Mouse (Mus musculus) limb, embryonic 11.5 days (tissue): Measurements from ENCODE around the gene Plekhm2. TPM values are rescaled to one million over a fixed set of nuclear protein-coding genes. Genes with fewer than 3 reads are reported as not detected.

Experiments
- ATAC-seq: fragments of 200-750 bp; cut with Nextera tagmentation; 2 replicates; pipeline ENCODE4 v1.8.0; 2017; ENCODE audit warnings: low read depth; ENCODE audit not compliant: insufficient number of reproducible peaks, low FRiP score, low TSS enrichment
- DNase-seq: peaks from one replicate; pipeline ENCODE4 v3.0.0-alpha.2; 2015; ENCODE audit warnings: low spot score
- H3K27ac ChIP-seq: fragments of 300-500 bp; sonication (generic); replicated peaks from 2 replicates; pipeline ENCODE4 v1.5.1; 2014; ENCODE audit warnings: low read depth, mild to moderate bottlenecking, low read length
- H3K27me3 ChIP-seq: fragments of 300-500 bp; sonication (generic); 2 replicates; pipeline ENCODE4 v1.6.1; 2014; ENCODE audit warnings: mild to moderate bottlenecking, low read length, mixed read lengths; ENCODE audit not compliant: control insufficient read depth, insufficient read depth
- H3K36me3 ChIP-seq: fragments of 300-500 bp; sonication (generic); 2 replicates; pipeline ENCODE4 v1.6.1; 2014; ENCODE audit warnings: mild to moderate bottlenecking, low read length, moderate library complexity, mixed read lengths; ENCODE audit not compliant: control insufficient read depth, insufficient read depth
- H3K4me1 ChIP-seq: fragments of 300-500 bp; sonication (generic); 2 replicates; pipeline ENCODE4 v1.6.1; 2014; ENCODE audit warnings: low read length, mixed read lengths; ENCODE audit not compliant: control insufficient read depth, insufficient read depth
- H3K4me2 ChIP-seq: fragments of 300-500 bp; sonication (generic); 2 replicates; pipeline ENCODE4 v1.6.1; 2014; ENCODE audit warnings: low read depth, mild to moderate bottlenecking, moderate library complexity; ENCODE audit not compliant: severe bottlenecking
- H3K4me3 ChIP-seq: fragments of 300-500 bp; sonication (generic); 2 replicates; pipeline ENCODE4 v1.5.1; 2014; ENCODE audit warnings: low read depth, low read length
- H3K9ac ChIP-seq: fragments of 300-500 bp; sonication (generic); 2 replicates; pipeline ENCODE4 v1.6.1; 2014; ENCODE audit warnings: mild to moderate bottlenecking, low read length
- H3K9me3 ChIP-seq: fragments of 300-500 bp; sonication (generic); 2 replicates; pipeline ENCODE4 v1.6.1; 2016; ENCODE audit warnings: low read length; ENCODE audit not compliant: control insufficient read depth
- WGBS: fragments of 180-500 bp; shearing (Covaris S2); extraction: QIAGEN DNeasy Blood & Tissue Kit; methylation state at CpG from one replicate; pipeline ENCODE4 v1.1.7; 2014; 5-methylcytosine and 5-hydroxymethylcytosine counted together
- polyA plus RNA-seq: library from polyadenylated mRNA; unstranded; fragments of >200 nt; fragmentation: Nextera tagmentation; extraction: Ambion mirVana; gene quantifications from 2 replicates; pipeline ENCODE4 v1.2.1, GENCODE M21; 2014

Gene Plekhm2
- polyA plus RNA-seq, 1 experiment from 2014 or later = 4.4 TPM

GRCm38 (mm10) chr4:141624983-141625773, 39.5 kb downstream of the Plekhm2 start:
- peak; percentile 38 for DNase-seq
- no peaks in the 10 kb centered on the region for H3K27me3 ChIP-seq
- no peaks in the 10 kb centered on the region for H3K9me3 ChIP-seq
- ATAC-seq = no peak
- H3K9ac ChIP-seq = no peak overlapping the region
- H3K4me3 ChIP-seq = no peak overlapping the region
- H3K4me2 ChIP-seq = no peak overlapping the region
- H3K27ac ChIP-seq = no peak overlapping the region
- H3K36me3 ChIP-seq = peaks cover 12% of the 10 kb centered on the region
- H3K4me1 ChIP-seq = no peaks in the 10 kb centered on the region
- WGBS = 79% methylated on average over 19 of the region's 19 CpGs

GRCm38 (mm10) chr4:141624134-141624533, 40.6 kb downstream of the Plekhm2 start:
- Histone ChIP-seq H3K27ac (no peak overlapping the region), H3K27me3 (no peaks in the 10 kb centered on the region), H3K36me3 (peaks cover 9% of the 10 kb centered on the region), H3K4me1 (no peaks in the 10 kb centered on the region), H3K4me2 (no peak overlapping the region), H3K4me3 (no peak overlapping the region), H3K9ac (no peak overlapping the region), H3K9me3 (no peaks in the 10 kb centered on the region)
- DNase-seq (no peak), ATAC-seq (no peak)
- 94% methylated on average over 8 of the region's 8 CpGs for WGBS

- no peak within 1 kb of the TSS for H3K4me3 ChIP-seq
- no peaks in the 10 kb centered on the region for H3K9me3 ChIP-seq
- H3K4me2 ChIP-seq = no peak within 1 kb of the TSS
- ATAC-seq = no peak
- H3K4me1 ChIP-seq = no peaks in the 10 kb centered on the region
- DNase-seq = no peak
- 33% methylated on average over 1 of the region's 1 CpGs for WGBS
- H3K27me3 ChIP-seq = no peaks in the 10 kb centered on the region
- H3K36me3 ChIP-seq = peaks cover 9% of the 10 kb centered on the region
- H3K27ac ChIP-seq = no peak within 1 kb of the TSS
- H3K9ac ChIP-seq = no peak within 1 kb of the TSS
Measured at GRCm38 (mm10) chr4:141623666-141624065, 41.0 kb downstream of the Plekhm2 start, which contains the start of gene Slc25a34. Gene Slc25a34, minus strand, starts transcription at chr4:141623821.

- H3K27me3 ChIP-seq = no peaks in the 10 kb centered on the region
- no peak for DNase-seq
- H3K4me3 ChIP-seq = no peak overlapping the region
- H3K9me3 ChIP-seq = no peaks in the 10 kb centered on the region
- peaks cover 2% of the 10 kb centered on the region; the same call in 1 of the 2 replicates for H3K4me1 ChIP-seq
- WGBS = 88% methylated on average over 11 of the region's 11 CpGs
- H3K9ac ChIP-seq = no peak overlapping the region
- ATAC-seq = no peak
- H3K4me2 ChIP-seq = no peak overlapping the region
- H3K36me3 ChIP-seq = peaks cover 6% of the 10 kb centered on the region; the same call in 1 of the 2 replicates
- no peak overlapping the region for H3K27ac ChIP-seq
Measured at GRCm38 (mm10) chr4:141623037-141623436, 41.7 kb downstream of the Plekhm2 start.

GRCm38 (mm10) chr4:141622580-141622979, 42.1 kb downstream of the Plekhm2 start:
- H3K27ac ChIP-seq = no peak overlapping the region
- no peak for ATAC-seq

GRCm38 (mm10) chr4:141622091-141622490, 42.6 kb downstream of the Plekhm2 start:
- H3K4me2 ChIP-seq = no peak overlapping the region
- H3K36me3 ChIP-seq = peaks cover 6% of the 10 kb centered on the region; the same call in 1 of the 2 replicates
- no peak overlapping the region for H3K9ac ChIP-seq
- no peaks in the 10 kb centered on the region for H3K9me3 ChIP-seq
- ATAC-seq = no peak
- H3K27ac ChIP-seq = no peak overlapping the region
- WGBS = 84% methylated on average over 8 of the region's 8 CpGs
- peaks cover 9% of the 10 kb centered on the region; the same call in 1 of the 2 replicates for H3K4me1 ChIP-seq
- no peak for DNase-seq
- no peak overlapping the region for H3K4me3 ChIP-seq
- H3K27me3 ChIP-seq = no peaks in the 10 kb centered on the region

More at GRCm38 (mm10) chr4:141622580-141622979, 42.1 kb downstream of the Plekhm2 start:
- Histone ChIP-seq H3K4me1 (peaks cover 6% of the 10 kb centered on the region; the same call in 1 of the 2 replicates), H3K27me3 (no peaks in the 10 kb centered on the region), H3K36me3 (peaks cover 6% of the 10 kb centered on the region; the same call in 1 of the 2 replicates), H3K9ac (no peak overlapping the region), H3K9me3 (no peaks in the 10 kb centered on the region), H3K4me3 (no peak overlapping the region), H3K4me2 (no peak overlapping the region)
- 82% methylated on average over 5 of the region's 5 CpGs for WGBS
- DNase-seq = no peak

- no peaks in the 10 kb centered on the region for H3K9me3 ChIP-seq
- WGBS = 85% methylated on average over 8 of the region's 8 CpGs
Measured at GRCm38 (mm10) chr4:141621297-141621696, 43.4 kb downstream of the Plekhm2 start.

GRCm38 (mm10) chr4:141619299-141619883, 45.3 kb downstream of the Plekhm2 start:
- ATAC-seq = no peak

More at GRCm38 (mm10) chr4:141621297-141621696, 43.4 kb downstream of the Plekhm2 start:
- Histone ChIP-seq H3K4me1 (peaks cover 9% of the 10 kb centered on the region; the same call in 1 of the 2 replicates), H3K36me3 (peaks cover 4% of the 10 kb centered on the region; the same call in 1 of the 2 replicates), H3K9ac (no peak overlapping the region), H3K4me2 (no peak overlapping the region), H3K27me3 (no peaks in the 10 kb centered on the region), H3K4me3 (no peak overlapping the region), H3K27ac (no peak overlapping the region)
- ATAC-seq = no peak
- no peak for DNase-seq

More at GRCm38 (mm10) chr4:141619299-141619883, 45.3 kb downstream of the Plekhm2 start:
- H3K27ac ChIP-seq = no peak overlapping the region
- 86% methylated on average over 9 of the region's 9 CpGs for WGBS
- H3K27me3 ChIP-seq = no peaks in the 10 kb centered on the region
- H3K4me1 ChIP-seq = peaks cover 9% of the 10 kb centered on the region; the same call in 1 of the 2 replicates
- H3K9ac ChIP-seq = no peak overlapping the region
- no peak overlapping the region for H3K4me3 ChIP-seq
- H3K9me3 ChIP-seq = no peaks in the 10 kb centered on the region
- H3K36me3 ChIP-seq = no peaks in the 10 kb centered on the region; the same call in 1 of the 2 replicates
- H3K4me2 ChIP-seq = no peak overlapping the region; the same call in 1 of the 2 replicates
- DNase-seq = no peak
